Mouse (Mus musculus): Measurements from ENCODE around the gene Ing4. TPM values are rescaled to one million over a fixed set of nuclear protein-coding genes. Genes with fewer than 3 reads are reported as not detected.

Ing4 gene
- total and polyA plus RNA-seq, 2 experiments from 2014 or later, result 78.3 to 97.6 TPM

DNA sequence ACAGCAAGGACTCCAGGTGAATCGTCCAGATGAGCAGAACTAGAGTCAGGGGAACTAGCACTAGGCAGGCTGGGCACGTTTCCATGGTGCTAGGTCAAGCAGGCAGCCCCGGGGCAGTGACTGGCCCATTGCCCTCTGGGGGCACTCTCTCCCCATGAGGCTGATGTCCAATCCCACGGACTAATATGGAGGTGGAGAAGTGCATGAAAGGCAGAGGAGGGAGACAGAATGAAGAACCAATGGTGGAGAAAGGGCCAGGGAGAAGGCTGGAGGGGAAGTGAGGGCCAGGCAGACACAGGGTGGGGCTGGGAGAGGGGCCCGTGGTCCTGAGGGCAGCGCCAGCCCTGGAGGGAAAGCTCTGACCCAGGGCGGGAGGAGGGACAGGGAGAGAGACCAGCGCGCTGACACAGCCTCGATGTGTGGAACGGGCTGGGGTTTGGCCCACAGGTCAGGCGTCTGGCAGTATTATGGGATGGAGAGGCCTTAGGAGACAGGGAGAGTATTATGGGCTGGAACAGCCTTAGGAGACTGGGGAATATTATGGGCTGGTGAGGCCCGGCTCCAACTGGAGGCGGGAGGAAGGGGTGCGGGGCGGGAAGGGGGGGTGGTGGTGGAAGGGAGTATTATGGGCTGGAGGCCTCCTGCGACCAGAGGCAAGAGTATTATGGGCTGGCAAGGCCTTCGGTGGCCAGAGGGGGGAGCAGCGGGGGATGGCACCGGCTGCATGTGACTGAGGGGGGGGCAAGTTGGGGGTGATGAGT, 49.2 kb downstream of the Ing4 start:
- no peaks in the 10 kb centered on the region for H3K36me3 ChIP-seq (ENCODE audit: insufficient read depth, low read length)

DNA sequence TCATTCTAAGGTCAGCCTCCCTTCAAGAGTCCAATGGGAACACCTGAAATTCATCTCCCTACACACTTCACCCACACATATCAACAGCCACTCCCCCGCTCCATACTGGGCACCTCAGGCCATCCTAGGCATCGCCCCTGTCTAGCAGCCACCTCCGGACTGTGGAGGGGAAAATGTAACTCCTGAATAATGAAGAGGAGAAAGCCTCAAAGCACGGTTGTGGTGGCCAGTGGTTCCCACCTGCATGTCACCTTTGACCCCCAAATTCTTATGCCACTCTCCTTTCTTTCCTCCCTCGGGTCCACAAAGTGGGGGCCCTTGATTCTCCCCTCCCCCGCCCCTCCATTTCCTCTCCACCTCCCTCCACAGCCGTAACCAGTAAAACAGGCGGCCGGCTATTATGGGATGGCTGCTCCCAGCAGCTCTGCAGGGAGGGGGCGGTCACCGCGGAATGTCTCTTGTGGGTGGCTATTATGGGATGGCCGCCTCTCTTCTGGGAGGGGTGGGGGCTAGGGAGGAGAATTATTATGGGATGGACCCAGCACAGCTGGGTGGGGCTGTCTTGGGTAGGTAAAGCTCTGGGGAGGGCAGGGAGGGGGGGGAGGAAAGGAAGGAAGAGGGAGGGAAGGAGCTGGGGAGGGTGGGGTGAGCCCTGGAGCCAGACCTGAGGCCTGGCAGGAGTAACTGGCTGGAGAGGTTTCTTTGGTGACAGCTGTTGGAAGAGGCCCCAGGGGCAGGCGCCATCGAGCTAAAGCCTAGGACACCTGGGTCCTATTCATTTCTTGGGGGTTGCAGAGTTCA, 50.2 kb downstream of the Ing4 start:
- peaks cover 14% of the 10 kb centered on the region for H3K4me1 ChIP-seq (ENCODE audit: insufficient read depth, low read length)
- no peak for TF ChIP-seq CTCF (IDR thresholded peaks at IDR 0.05; ENCODE audit: low read depth)
- H3K9me3 ChIP-seq (ENCODE audit: low read length), result no peaks in the 10 kb centered on the region
- peak overlapping the region; percentile 1; the same call in 1 of the 2 replicates for H3K4me3 ChIP-seq (ENCODE audit: low read length)
- peak; percentile 74 for ATAC-seq
- peak overlapping the region; percentile 86 for H3K27ac ChIP-seq
- no peaks in the 10 kb centered on the region for H3K36me3 ChIP-seq (ENCODE audit: insufficient read depth, low read length)
- peak overlapping the region; percentile 41 for H3K9ac ChIP-seq (replicated peaks; ENCODE audit: low read length)
- H3K4me2 ChIP-seq (ENCODE audit: low read depth, low read length), result peak overlapping the region; percentile 51
- DNase-seq (ENCODE audit: low spot score), result peak; percentile 85
- no peaks in the 10 kb centered on the region for H3K27me3 ChIP-seq (ENCODE audit: insufficient read depth, low read length)
- WGBS, result 3% methylated on average over 14 of the region's 15 CpGs

More for the DNA sequence above, 49.2 kb downstream of the Ing4 start:
- H3K4me3 ChIP-seq (ENCODE audit: low read length), result no peak overlapping the region
- ATAC-seq (peak; percentile 89), DNase-seq (ENCODE audit: low spot score) (peak; percentile 93)
- H3K4me1 ChIP-seq (ENCODE audit: insufficient read depth, low read length), result peaks cover 14% of the 10 kb centered on the region
- WGBS, result 3% methylated on average over 20 of the region's 20 CpGs
- H3K27me3 ChIP-seq (ENCODE audit: insufficient read depth, low read length), result no peaks in the 10 kb centered on the region
- H3K27ac ChIP-seq, result peak overlapping the region; percentile 86
- H3K9ac ChIP-seq (replicated peaks; ENCODE audit: low read length), result peak overlapping the region; percentile 41; the same call in 1 of the 2 replicates
- TF ChIP-seq CTCF (IDR thresholded peaks at IDR 0.05; ENCODE audit: low read depth), result peak; percentile 41
- H3K9me3 ChIP-seq (ENCODE audit: low read length), result no peaks in the 10 kb centered on the region
- H3K4me2 ChIP-seq (ENCODE audit: low read depth, low read length), result peak overlapping the region; percentile 51

DNA sequence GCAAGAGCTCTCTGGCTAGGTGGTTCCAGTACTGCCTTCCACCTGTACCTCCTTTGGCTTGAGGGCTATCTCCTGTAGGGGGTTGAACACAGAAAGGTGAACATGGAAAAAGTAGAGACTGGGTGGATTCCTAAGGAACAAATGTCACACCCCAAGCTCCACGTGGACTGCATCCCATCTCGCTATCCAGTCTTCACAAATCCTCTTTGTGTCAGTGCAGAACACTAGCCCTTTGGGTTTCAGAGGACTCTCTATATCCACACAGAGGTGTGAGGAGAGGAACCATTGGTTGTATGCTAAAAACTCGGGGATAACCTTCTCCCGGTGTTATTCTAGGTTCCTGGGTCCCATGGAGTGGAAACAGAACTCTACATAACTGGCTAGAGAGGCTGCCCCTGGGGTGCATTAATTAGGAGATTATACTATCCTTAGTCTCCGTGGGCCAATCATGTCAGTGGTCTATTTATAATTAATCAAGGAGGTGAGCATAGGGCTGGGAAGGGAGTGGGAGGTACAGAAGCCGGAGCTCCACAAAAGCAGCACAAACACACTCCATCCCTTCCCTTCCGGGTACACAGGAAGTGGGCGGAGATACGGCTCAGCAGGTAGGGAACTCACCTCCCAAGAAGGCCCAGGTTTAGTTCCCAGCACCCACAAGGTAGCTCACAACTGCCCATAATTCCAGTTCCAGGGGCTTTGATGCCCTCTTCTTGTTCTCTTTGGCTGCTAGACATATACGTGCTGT, 51.0 kb downstream of the Ing4 start:
- WGBS, result 55% methylated on average over 10 of the region's 10 CpGs
- Histone ChIP-seq H3K27me3 (ENCODE audit: insufficient read depth, low read length) (no peaks in the 10 kb centered on the region), H3K9ac (replicated peaks; ENCODE audit: low read length) (peak overlapping the region; percentile 41; the same call in 1 of the 2 replicates), H3K27ac (peak overlapping the region; percentile 86), H3K4me2 (ENCODE audit: low read depth, low read length) (peak overlapping the region; percentile 51), H3K4me3 (ENCODE audit: low read length) (no peak overlapping the region), H3K9me3 (ENCODE audit: low read length) (no peaks in the 10 kb centered on the region), H3K36me3 (ENCODE audit: insufficient read depth, low read length) (no peaks in the 10 kb centered on the region), H3K4me1 (ENCODE audit: insufficient read depth, low read length) (peaks cover 14% of the 10 kb centered on the region)
- DNase-seq (ENCODE audit: low spot score) (no peak), ATAC-seq (no peak; the same call in 1 of the 2 replicates)
- TF ChIP-seq CTCF (IDR thresholded peaks at IDR 0.05; ENCODE audit: low read depth), result no peak

DNA sequence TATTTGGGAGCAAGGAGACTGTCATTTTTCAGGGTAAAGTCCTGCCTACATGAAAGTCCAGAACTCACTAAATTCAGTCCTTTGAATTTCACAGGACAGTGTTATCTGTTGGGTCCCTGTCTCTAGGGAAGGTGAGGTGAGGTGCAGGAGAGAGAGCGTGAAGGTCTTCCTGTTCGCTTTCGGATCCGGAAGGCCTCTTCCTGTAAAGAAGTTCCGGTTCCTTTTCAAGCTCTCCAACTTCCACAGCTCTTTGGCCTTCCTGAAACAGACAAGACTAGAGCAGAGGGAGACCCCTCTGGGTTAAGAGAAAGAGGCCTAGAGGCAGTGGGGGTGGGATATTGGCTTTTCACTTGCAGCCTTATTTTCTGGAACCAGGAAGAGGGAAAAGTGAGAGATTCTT, 52.8 kb downstream of the Ing4 start:
- H3K27ac ChIP-seq, result no peak overlapping the region
- H3K4me3 ChIP-seq (ENCODE audit: low read length), result no peak overlapping the region
- peaks cover 14% of the 10 kb centered on the region for H3K4me1 ChIP-seq (ENCODE audit: insufficient read depth, low read length)
- no peaks in the 10 kb centered on the region for H3K9me3 ChIP-seq (ENCODE audit: low read length)
- no peak overlapping the region for H3K9ac ChIP-seq (replicated peaks; ENCODE audit: low read length)
- no peak for TF ChIP-seq CTCF (IDR thresholded peaks at IDR 0.05; ENCODE audit: low read depth)
- ATAC-seq, result no peak
- H3K27me3 ChIP-seq (ENCODE audit: insufficient read depth, low read length), result no peaks in the 10 kb centered on the region
- no peaks in the 10 kb centered on the region for H3K36me3 ChIP-seq (ENCODE audit: insufficient read depth, low read length)
- no peak for DNase-seq (ENCODE audit: low spot score)
- WGBS, result 88% methylated on average over 5 of the region's 5 CpGs
- no peak overlapping the region for H3K4me2 ChIP-seq (ENCODE audit: low read depth, low read length)

DNA sequence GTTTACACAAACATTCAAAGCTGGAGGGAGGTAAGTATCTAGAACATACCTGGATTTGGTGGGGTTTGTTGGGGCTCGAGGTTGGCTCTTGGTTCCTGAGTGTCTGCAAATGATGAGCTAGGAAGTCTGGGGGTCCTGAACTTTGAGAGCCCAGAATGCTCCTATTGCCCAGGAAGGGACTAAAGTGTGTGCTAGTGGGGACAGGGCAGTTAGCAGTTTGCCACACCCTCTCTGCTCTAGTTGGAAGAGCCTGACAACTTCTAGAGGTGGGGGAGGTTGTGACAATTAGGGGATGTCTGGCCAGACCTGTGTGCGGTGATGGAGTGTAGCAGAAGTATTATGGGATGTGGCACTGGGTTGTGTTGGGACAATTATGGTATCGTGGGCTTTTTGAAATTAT, 55.3 kb downstream of the Ing4 start:
- Histone ChIP-seq H3K27ac (peak overlapping the region; percentile 88), H3K4me1 (ENCODE audit: insufficient read depth, low read length) (peaks cover 32% of the 10 kb centered on the region), H3K27me3 (ENCODE audit: insufficient read depth, low read length) (no peaks in the 10 kb centered on the region), H3K36me3 (ENCODE audit: insufficient read depth, low read length) (no peaks in the 10 kb centered on the region), H3K4me3 (ENCODE audit: low read length) (no peak overlapping the region), H3K4me2 (ENCODE audit: low read depth, low read length) (no peak overlapping the region), H3K9me3 (ENCODE audit: low read length) (no peaks in the 10 kb centered on the region), H3K9ac (replicated peaks; ENCODE audit: low read length) (no peak overlapping the region)
- DNase-seq (ENCODE audit: low spot score) (no peak), ATAC-seq (no peak)
- 64% methylated on average over 3 of the region's 3 CpGs for WGBS
- TF ChIP-seq CTCF (IDR thresholded peaks at IDR 0.05; ENCODE audit: low read depth), result no peak

Measured in hindbrain, postnatal 0 days (tissue).